Mouse (Mus musculus): ENCODE data around the gene Pnn.

GRCm38 (mm10) chr12:59039971-59040844, 26.5 kb upstream of the Pnn start:
- TF ChIP-seq POLR2A (IDR thresholded peaks at IDR 0.05; ENCODE audit: insufficient read depth, low read length) (peak; percentile 99), CTCF (IDR thresholded peaks at IDR 0.05; ENCODE audit: low read depth, low read length) (no peak)

Measured in ES-Bruce4 (cell line).